Mouse (Mus musculus): ENCODE data around the gene Cct3.
"Not testable (repeated sequence)": the region's sequence is repeated elsewhere in the genome, so short reads cannot be mapped to it uniquely, and the experiment has no call there.

Cct3 gene

DNA sequence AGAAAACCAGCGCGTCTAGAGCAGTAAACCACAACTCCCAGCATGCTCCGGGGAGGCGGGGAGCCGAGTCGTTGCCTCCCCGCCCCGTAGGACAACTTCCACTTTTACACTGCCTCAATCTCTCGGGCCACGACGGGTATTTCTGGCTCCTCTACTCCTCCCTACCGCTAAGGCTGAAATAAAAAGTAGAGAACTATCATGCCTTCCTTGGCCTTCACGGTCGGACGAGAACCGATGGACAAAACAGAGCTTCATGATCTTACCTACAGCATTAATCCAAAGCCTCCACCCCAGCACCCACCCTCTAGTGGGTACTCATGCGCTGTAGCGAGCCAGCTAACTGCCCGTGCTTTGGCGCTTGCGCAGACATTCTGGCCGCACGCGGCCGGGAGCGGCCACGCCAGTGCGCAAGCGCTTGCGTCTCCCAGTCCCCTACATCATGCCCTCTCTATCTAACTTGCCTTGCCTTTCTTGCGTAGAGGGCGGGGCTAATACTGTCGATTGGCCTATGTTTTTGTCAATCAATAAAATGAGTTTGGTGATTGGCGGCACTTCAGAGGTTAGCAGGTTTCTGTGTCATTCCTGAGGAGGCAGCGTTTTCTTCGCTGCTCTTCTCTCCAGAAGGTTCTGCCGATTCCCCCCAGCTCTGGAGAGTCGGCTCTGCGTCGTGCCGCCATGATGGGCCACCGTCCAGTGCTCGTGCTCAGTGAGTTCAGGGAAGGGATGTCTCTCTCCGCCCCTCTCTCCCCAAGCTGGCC lies at the start of gene Cct3, which contains the start of gene Tsacc:
Gene Cct3 (plus strand): TSS at position 556 of the 758 bp plus-strand sequence.
Gene Tsacc (minus strand): TSS at position 439 of the 758 bp plus-strand sequence.
- DNase-seq (ENCODE audit: low spot score), result peak; percentile 99

DNA sequence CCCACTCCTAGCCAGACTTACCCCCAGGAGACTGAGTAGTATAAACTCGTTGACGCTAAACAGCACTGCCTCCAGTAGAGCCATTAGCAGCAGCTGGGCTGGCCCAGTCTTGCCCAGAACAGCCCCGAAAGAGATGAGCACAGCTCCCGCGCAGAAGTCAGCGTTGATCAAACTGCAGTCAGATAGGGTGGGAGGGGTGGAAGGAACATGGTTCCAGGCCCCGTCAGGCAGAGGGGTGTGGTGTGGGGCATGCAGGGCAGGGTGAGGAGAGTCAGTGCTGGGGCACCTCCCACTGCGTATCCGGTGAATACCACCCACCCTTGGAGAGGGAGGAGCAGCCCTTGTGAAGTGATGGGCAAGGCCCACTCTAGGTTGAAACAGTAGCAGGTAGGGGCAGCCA lies 49.2 kb upstream of the Cct3 start:
- DNase-seq (ENCODE audit: low spot score), result no peak

- no peak for DNase-seq (ENCODE audit: low spot score)
These were observed 48.5 kb upstream of the Cct3 start for GRCm38 (mm10) chr3:88248406-88248805.

- DNase-seq (ENCODE audit: low spot score), result no peak
These were observed 44.2 kb upstream of the Cct3 start for GRCm38 (mm10) chr3:88252739-88253138.

DNA sequence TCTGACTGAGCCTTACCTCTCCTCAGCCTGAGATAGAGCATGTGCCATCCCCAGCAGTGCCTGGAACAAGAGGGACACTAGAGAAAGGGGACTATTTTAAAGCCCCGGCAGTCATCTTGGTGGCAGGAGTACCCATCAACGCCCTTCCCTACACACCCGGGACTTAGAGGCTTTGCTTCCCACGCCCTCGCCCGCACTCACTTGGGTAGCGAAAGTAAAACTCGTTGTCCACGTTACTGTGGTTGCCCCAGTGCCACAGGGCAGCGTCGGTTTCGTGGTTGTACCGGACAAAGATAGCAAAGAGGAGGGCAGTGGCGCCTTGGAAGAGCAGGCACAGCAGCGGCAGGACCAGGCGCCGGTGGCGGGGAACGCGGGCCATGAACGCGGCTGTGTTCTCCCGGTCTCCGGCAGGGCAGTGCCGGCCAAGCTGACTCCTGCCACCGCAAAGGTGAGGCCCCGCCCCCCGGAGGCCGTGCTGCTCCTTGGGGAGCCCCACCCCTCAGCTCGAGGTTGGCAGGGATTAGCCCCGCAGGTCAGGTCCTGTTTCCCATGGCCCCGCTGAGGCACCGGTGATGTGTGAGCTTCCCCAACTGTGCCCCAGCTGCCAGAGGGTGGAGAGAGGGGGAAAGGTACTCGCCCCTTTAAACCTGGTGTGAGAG lies 42.5 kb upstream of the Cct3 start, which contains the start of gene Rhbg:
Gene Rhbg (minus strand): TSS at position 442 of the 659 bp plus-strand sequence.
- peak; percentile 64 for DNase-seq (ENCODE audit: low spot score)

DNA sequence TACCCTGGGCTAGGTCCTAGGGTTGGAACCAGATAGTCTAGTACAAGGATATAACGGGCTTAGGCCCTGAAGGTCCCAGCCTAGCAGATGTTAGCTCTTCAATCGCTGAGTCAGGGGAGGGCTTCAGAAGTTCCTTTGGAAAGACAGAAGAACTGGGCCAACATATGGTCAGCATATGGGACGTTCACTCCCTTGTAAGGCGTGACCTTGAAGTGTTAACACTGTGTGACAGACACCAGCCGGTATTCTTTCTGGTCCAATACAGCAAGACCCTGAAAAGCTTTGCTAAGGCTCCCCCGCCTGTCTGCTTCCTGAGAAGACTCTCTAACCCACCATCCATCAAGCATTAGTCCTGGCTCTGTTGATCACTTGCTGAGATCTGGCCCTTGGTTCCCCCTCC lies 41.0 kb upstream of the Cct3 start:
- no peak for DNase-seq (ENCODE audit: low spot score)

DNA sequence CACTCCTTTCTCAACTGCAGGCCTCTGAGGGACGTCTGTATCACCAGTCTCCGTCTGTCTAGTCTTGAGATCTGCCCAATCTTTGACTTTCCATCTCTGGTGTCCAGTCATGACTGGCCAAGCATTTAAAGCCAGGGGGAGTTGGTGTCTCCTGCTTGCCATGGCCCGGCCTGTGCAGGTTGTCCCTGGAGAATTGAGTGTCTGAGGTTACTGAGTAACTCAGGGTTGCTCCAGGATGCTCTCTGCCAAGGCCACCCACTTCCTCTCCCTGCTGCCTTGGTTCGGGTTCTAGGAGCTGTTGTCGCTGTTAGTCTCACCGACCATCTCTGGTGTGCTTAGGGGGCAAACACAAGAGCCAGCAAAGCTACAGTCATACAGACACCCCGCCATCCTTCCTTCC lies 40.5 kb upstream of the Cct3 start:
- no peak for DNase-seq (ENCODE audit: low spot score)

DNA sequence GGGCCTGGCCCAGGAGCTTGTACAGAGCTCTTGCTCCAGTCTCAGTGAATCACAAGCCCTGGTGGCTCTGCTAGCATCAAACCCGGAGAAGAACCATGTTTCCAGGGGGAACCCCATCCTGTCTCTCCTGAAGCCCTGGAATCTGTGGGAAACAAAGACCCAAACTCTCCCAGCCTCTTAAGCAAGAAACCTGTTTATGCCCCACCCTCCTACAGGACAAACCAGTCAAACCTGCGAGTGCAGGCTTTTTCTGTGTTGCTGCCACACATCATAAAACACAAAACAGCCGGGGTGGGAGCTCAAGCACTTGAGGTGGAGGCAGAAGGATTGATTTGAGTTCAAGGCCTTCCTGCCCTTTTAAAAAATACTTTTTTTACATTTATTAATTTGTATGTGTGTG lies 34.6 kb upstream of the Cct3 start:
- no peak for DNase-seq (ENCODE audit: low spot score)

DNA sequence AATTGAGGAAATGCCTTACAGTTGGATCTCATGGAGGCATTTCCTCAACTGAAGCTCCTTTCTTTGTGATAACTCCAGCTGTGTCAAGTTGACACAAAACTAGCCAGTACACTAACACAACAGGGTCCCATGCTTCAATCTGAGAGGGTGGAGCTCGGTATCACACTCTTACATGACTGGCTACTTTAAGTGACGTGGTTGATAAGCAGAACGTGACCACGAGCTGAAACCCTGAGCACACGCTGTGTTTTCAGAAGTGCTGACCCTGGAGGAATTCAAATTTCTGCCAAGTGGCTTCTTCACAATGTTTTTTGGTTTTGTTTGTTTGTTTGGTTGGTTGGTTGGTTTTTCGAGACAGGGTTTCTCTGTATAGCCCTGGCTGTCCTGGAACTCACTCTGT lies 28.9 kb upstream of the Cct3 start:
- DNase-seq (ENCODE audit: low spot score), result not testable (repeated sequence)

GRCm38 (mm10) chr3:88268991-88269390 lies 27.9 kb upstream of the Cct3 start:
- DNase-seq (ENCODE audit: low spot score), result no peak

- DNase-seq (ENCODE audit: low spot score), result not testable (repeated sequence)
These were observed 25.6 kb upstream of the Cct3 start for GRCm38 (mm10) chr3:88271298-88271697.

DNA sequence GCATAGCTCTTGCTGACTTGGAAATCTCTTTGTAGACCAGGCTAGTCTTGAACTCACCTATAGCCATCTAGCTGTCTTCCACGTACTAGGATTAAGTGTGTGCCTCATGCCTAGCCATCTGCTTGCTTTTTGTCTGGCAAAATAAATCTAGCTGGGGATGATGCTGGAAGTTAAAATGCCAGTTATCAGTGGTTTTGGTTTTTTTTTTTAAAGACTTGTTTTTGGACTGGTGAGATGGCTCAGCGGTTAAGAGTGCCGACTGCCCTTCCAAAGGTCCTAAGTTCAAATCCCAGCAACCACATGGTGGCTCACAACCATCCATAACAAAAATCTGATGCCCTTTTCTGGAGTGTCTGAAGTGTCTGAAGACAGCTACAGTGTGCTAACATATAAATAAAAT lies 25.1 kb upstream of the Cct3 start:
- no peak for DNase-seq (ENCODE audit: low spot score)

GRCm38 (mm10) chr3:88274002-88274401 lies 22.9 kb upstream of the Cct3 start:
- DNase-seq (ENCODE audit: low spot score), result no peak

- no peak for DNase-seq (ENCODE audit: low spot score)
These were observed 20.8 kb upstream of the Cct3 start for GRCm38 (mm10) chr3:88276121-88276520.

GRCm38 (mm10) chr3:88276529-88277143 lies 20.3 kb upstream of the Cct3 start:
- peak; percentile 39 for DNase-seq (ENCODE audit: low spot score)

DNA sequence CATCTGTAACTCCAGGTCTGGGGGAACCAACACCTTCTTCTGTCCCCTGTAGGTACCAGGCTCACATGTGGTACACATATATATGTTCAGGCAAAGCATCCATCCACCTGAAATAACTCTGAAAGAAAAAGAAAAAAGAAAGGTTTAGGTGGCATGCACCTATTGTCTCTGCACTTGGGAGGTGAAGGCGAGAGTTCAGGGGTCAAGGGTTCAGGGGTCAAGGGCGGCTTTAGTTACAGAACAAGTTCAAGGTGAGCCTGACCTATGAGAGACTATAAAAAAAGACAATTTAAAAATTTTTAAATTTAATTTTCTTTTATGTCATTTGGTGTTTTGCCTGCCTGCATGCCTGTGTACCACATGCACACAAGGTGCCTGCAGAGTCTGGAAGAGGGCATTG lies 16.9 kb upstream of the Cct3 start:
- no peak for DNase-seq (ENCODE audit: low spot score)

- DNase-seq (ENCODE audit: low spot score), result not testable (repeated sequence)
These were observed 15.6 kb upstream of the Cct3 start for GRCm38 (mm10) chr3:88281141-88281916.

GRCm38 (mm10) chr3:88284815-88285564 lies 11.9 kb upstream of the Cct3 start:
- not testable (repeated sequence) for DNase-seq (ENCODE audit: low spot score)

DNA sequence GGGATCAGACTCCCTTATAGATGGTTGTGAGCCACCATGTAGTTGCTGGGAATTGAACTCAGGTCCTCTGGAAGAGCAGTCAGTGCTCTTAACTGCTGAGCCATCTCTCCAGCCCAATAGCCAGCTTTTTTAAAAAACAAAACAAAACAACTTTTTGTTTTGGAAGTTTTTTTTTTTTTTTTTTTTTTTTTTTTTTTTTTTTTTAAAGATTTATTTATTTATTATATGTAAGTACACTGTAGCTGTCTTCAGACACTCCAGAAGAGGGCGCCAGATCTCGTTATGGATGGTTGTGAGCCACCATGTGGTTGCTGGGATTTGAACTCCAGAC lies 11.4 kb upstream of the Cct3 start:
- not testable (repeated sequence) for DNase-seq (ENCODE audit: low spot score)

DNA sequence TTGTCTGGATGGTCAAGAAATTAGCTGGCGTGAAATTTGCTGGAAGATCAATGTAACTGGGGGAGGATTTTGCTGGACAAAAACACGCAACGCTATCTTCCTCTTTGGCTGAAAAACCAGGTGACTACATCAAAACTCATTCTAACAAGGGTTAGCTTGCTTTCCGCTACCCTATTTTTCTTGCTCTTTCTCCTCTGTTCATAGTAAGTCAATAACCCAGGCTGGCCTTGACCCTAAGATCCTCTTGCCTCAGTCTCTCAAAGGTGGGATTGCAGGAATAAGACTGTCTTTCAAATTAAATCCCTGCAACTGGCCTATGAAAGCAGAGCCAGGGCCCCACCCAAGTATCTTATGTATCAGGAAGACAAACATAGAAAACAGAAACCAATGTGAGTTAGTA lies 9.8 kb upstream of the Cct3 start, which contains the start of gene Gm38392:
Gene Gm38392 (minus strand): TSS at position 101 of the 400 bp plus-strand sequence.
- DNase-seq (ENCODE audit: low spot score), result no peak

GRCm38 (mm10) chr3:88288133-88288713 lies 8.7 kb upstream of the Cct3 start:
- DNase-seq (ENCODE audit: low spot score), result not testable (repeated sequence)
